Mouse (Mus musculus) subcutaneous adipose tissue, adult 2 months (tissue): ENCODE measurements around the gene Dapp1. TPM values are rescaled to one million over a fixed set of nuclear protein-coding genes. Genes with fewer than 3 reads are reported as not detected.

ENCODE experiments used
- polyA plus RNA-seq: library from polyadenylated mRNA; depleted of rRNA; stranded (reverse); fragments of >200 nt; gene quantifications from 2 replicates; pipeline ENCODE4 v1.2.3, GENCODE M21; 2012; ENCODE audit warnings: low replicate concordance; rRNA removed

Gene Dapp1
- 2.8 and 9.7 TPM in 2 replicates for polyA plus RNA-seq

GRCm38 (mm10) chr3:137981382-137981750, at the start of gene Dapp1:
Dapp1 (minus strand) TSS chr3:137981545.

DNA sequence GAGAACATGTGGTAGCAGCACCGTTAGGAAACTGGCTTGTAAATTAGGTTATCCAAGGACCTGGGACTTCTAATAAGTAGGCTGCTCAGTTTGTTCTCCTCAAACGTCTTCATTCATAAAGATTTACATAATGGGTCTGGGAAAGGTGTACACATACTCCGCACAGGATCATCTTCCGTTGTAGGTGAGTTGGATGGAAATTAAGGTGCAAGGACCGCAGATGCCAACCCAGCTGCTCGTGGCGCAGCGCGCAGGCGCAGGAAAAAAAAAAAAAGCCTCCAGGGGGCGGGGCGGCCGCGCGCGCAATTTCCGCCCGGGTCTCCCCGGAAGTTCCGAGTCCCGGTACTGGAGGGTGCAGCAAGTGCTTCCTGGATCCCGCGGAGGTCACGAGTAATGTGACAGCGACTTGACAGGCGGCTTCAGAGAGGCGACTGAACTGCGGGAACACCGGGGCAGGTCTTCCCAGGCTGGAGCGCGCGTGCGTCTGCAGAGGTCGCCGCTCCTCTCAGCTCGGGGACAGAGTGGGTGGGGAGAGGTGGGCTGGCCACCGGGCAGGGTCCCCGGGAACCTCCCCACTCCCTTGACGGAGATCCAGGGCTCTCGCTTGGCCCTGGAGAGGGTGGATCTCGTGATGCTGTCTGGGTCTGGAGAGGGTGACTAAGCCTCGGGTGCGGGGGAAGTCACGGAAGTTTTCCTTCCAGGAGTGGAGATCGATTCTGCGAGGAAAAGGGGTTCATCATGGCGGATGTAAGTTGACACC, 63.0 kb downstream of the Dapp1 start, which contains the start of gene Lamtor3:
Gene Lamtor3, plus strand, starts transcription at position 335 of the 760 bp plus-strand sequence.

Other genes with a start within 250 kb of the Dapp1 start
- gene H2afz, start 117.1 kb downstream of the Dapp1 start, polyA plus RNA-seq = 282 and 1,253 TPM in 2 replicates
- 7.4 and 8.2 TPM in 2 replicates for gene Dnajb14, start 113.9 kb downstream of the Dapp1 start, polyA plus RNA-seq
- 35.4 and 36.5 TPM in 2 replicates for gene Lamtor3, start 63.0 kb downstream of the Dapp1 start, polyA plus RNA-seq
- 0.06 and 3.5 TPM in 2 replicates for gene 1110002E22Rik, start 83.5 kb upstream of the Dapp1 start, polyA plus RNA-seq
- gene Gm5105, start 85.8 kb upstream of the Dapp1 start, polyA plus RNA-seq = 0.33 TPM in 1 of 2 replicates, not detected in the other
- gene Trmt10a, start 161.9 kb upstream of the Dapp1 start, polyA plus RNA-seq = 1.9 and 3.1 TPM in 2 replicates
- gene Mttp, start 163.4 kb upstream of the Dapp1 start, polyA plus RNA-seq = 1.6 and 2.4 TPM in 2 replicates
- gene 4930579F01Rik, start 212.3 kb upstream of the Dapp1 start, polyA plus RNA-seq = not detected in 2 replicates
- 0.11 and 0.45 TPM in 2 replicates for gene Adh7, start 236.2 kb upstream of the Dapp1 start, polyA plus RNA-seq